Mouse (Mus musculus) midbrain, embryonic 10.5 days (tissue): ENCODE results near the gene B4galt5. TPM values are rescaled to one million over a fixed set of nuclear protein-coding genes. Genes with fewer than 3 reads are reported as not detected.
A peak's percentile ranks its signal among the peaks of the same experiment; 100 is the strongest.

Source experiments
- DNase-seq: peaks from one replicate; pipeline ENCODE4 v3.0.0-alpha.2; 2017; ENCODE audit warnings: low spot score
- H3K27ac ChIP-seq: fragments of 300-500 bp; sonication (generic); replicated peaks from 2 replicates; pipeline ENCODE4 v1.5.1; 2016; ENCODE audit warnings: mild to moderate bottlenecking
- H3K27me3 ChIP-seq: fragments of 300-500 bp; sonication (generic); 2 replicates; pipeline ENCODE4 v1.6.1; 2016; ENCODE audit warnings: low read depth, mild to moderate bottlenecking; ENCODE audit not compliant: poor library complexity, severe bottlenecking
- H3K36me3 ChIP-seq: fragments of 300-500 bp; sonication (generic); 2 replicates; pipeline ENCODE4 v1.6.1; 2016; ENCODE audit warnings: mild to moderate bottlenecking, moderate library complexity
- H3K4me1 ChIP-seq: fragments of 300-500 bp; sonication (generic); 2 replicates; pipeline ENCODE4 v1.6.1; 2016
- H3K4me3 ChIP-seq: fragments of 300-500 bp; sonication (generic); 2 replicates; pipeline ENCODE4 v1.5.1; 2016; ENCODE audit warnings: mild to moderate bottlenecking, moderate library complexity
- H3K9me3 ChIP-seq: fragments of 300-500 bp; sonication (generic); replicated peaks from 2 replicates; pipeline ENCODE4 v1.6.1; 2016; ENCODE audit warnings: mild to moderate bottlenecking
- WGBS: fragments of 180-500 bp; shearing (Covaris S2); methylation state at CpG from one replicate; pipeline ENCODE4 v1.1.7; 2016; 5-methylcytosine and 5-hydroxymethylcytosine counted together
- polyA plus RNA-seq: library from polyadenylated mRNA; unstranded; fragments of >200 nt; fragmentation: Nextera tagmentation; extraction: Ambion mirVana; gene quantifications from 2 replicates; pipeline ENCODE4 v1.2.1, GENCODE M21; 2016

The B4galt5 gene
- polyA plus RNA-seq, 1 experiment from 2014 or later = 9.1 TPM

- Histone ChIP-seq H3K4me3 (no peak overlapping the region), H3K36me3 (no peaks in the 10 kb centered on the region), H3K4me1 (peaks cover 38% of the 10 kb centered on the region), H3K27ac (0 out of 2 replicates have a peak overlapping the region, but pooled peaks have one; percentile 33), H3K27me3 (peaks cover 37% of the 10 kb centered on the region), H3K9me3 (no peaks in the 10 kb centered on the region)
- WGBS = 84% methylated on average over 6 of the region's 6 CpGs
- no peak for DNase-seq
Measured at GRCm38 (mm10) chr2:167352496-167352895, 3.5 kb upstream of the B4galt5 start.

- H3K27me3 ChIP-seq = peaks cover 37% of the 10 kb centered on the region
- H3K4me3 ChIP-seq = no peak overlapping the region
- WGBS = 66% methylated on average over 9 of the region's 9 CpGs
- no peaks in the 10 kb centered on the region for H3K9me3 ChIP-seq
- H3K36me3 ChIP-seq = no peaks in the 10 kb centered on the region
- DNase-seq = no peak
- no peak overlapping the region for H3K27ac ChIP-seq
- peaks cover 44% of the 10 kb centered on the region for H3K4me1 ChIP-seq
Measured at GRCm38 (mm10) chr2:167351371-167351951, 2.5 kb upstream of the B4galt5 start.

- DNase-seq = no peak
- Histone ChIP-seq H3K27ac (no peak overlapping the region), H3K27me3 (peaks cover 37% of the 10 kb centered on the region), H3K4me1 (peaks cover 42% of the 10 kb centered on the region), H3K4me3 (peak overlapping the region; percentile 75), H3K36me3 (peaks cover 5% of the 10 kb centered on the region), H3K9me3 (no peaks in the 10 kb centered on the region)
- whole genome bisulfite sequencing = 52% methylated on average over 8 of the region's 8 CpGs
Measured at GRCm38 (mm10) chr2:167350126-167350650, 1.2 kb upstream of the B4galt5 start.

- Histone ChIP-seq H3K27me3 (peaks cover 37% of the 10 kb centered on the region), H3K36me3 (peaks cover 5% of the 10 kb centered on the region), H3K27ac (peak overlapping the region; percentile 94), H3K4me1 (peaks cover 39% of the 10 kb centered on the region), H3K4me3 (peak overlapping the region; percentile 75), H3K9me3 (no peaks in the 10 kb centered on the region)
- peak; percentile 98 for DNase-seq
- under 1% methylated on average over 50 of the region's 50 CpGs for WGBS
Measured at GRCm38 (mm10) chr2:167349283-167349936, 427 bp upstream of the B4galt5 start.

GRCm38 (mm10) chr2:167347991-167348375 is 1.0 kb downstream of the B4galt5 start:
- H3K27me3 ChIP-seq = peaks cover 34% of the 10 kb centered on the region

GRCm38 (mm10) chr2:167347361-167347760 is 1.6 kb downstream of the B4galt5 start:
- Histone ChIP-seq H3K27me3 (peaks cover 28% of the 10 kb centered on the region), H3K9me3 (no peaks in the 10 kb centered on the region), H3K36me3 (peaks cover 5% of the 10 kb centered on the region), H3K27ac (no peak overlapping the region), H3K4me1 (peaks cover 42% of the 10 kb centered on the region), H3K4me3 (peak overlapping the region; percentile 75)
- no peak for DNase-seq
- WGBS = 90% methylated on average over 4 of the region's 4 CpGs

More at GRCm38 (mm10) chr2:167347991-167348375, 1.0 kb downstream of the B4galt5 start:
- Histone ChIP-seq H3K36me3 (peaks cover 5% of the 10 kb centered on the region), H3K9me3 (no peaks in the 10 kb centered on the region), H3K4me3 (peak overlapping the region; percentile 75), H3K27ac (peak overlapping the region; percentile 94), H3K4me1 (peaks cover 43% of the 10 kb centered on the region)
- 14% methylated on average over 11 of the region's 11 CpGs for WGBS
- DNase-seq = no peak

GRCm38 (mm10) chr2:167345508-167346164 is 3.3 kb downstream of the B4galt5 start:
- no peak for DNase-seq
- H3K4me3 ChIP-seq = no peak overlapping the region
- H3K9me3 ChIP-seq = no peaks in the 10 kb centered on the region
- H3K4me1 ChIP-seq = peaks cover 47% of the 10 kb centered on the region
- H3K27me3 ChIP-seq = peaks cover 11% of the 10 kb centered on the region
- no peak overlapping the region for H3K27ac ChIP-seq
- 90% methylated on average over 7 of the region's 7 CpGs for whole genome bisulfite sequencing
- H3K36me3 ChIP-seq = peaks cover 5% of the 10 kb centered on the region

GRCm38 (mm10) chr2:167344871-167345507 is 4.0 kb downstream of the B4galt5 start:
- H3K27me3 ChIP-seq = peaks cover 4% of the 10 kb centered on the region
- H3K36me3 ChIP-seq = peaks cover 5% of the 10 kb centered on the region
- peaks cover 46% of the 10 kb centered on the region for H3K4me1 ChIP-seq
- no peak overlapping the region for H3K4me3 ChIP-seq
- H3K9me3 ChIP-seq = no peaks in the 10 kb centered on the region
- WGBS = 84% methylated on average over 5 of the region's 5 CpGs
- no peak for DNase-seq
- H3K27ac ChIP-seq = no peak overlapping the region

GRCm38 (mm10) chr2:167343369-167344140 is 5.4 kb downstream of the B4galt5 start:
- Histone ChIP-seq H3K27me3 (no peaks in the 10 kb centered on the region; the same call in 1 of the 2 replicates), H3K4me3 (no peak overlapping the region), H3K4me1 (peaks cover 40% of the 10 kb centered on the region), H3K9me3 (no peaks in the 10 kb centered on the region), H3K27ac (peak overlapping the region; percentile 58), H3K36me3 (peaks cover 5% of the 10 kb centered on the region)
- no peak for DNase-seq
- WGBS = 79% methylated on average over 12 of the region's 12 CpGs

GRCm38 (mm10) chr2:167342876-167343275 is 6.1 kb downstream of the B4galt5 start:
- Histone ChIP-seq H3K27me3 (no peaks in the 10 kb centered on the region; the same call in 1 of the 2 replicates), H3K27ac (peak overlapping the region; percentile 58; the same call in 1 of the 2 replicates), H3K4me1 (peaks cover 39% of the 10 kb centered on the region), H3K4me3 (no peak overlapping the region), H3K36me3 (peaks cover 5% of the 10 kb centered on the region), H3K9me3 (no peaks in the 10 kb centered on the region)
- 73% methylated on average over 6 of the region's 6 CpGs for WGBS
- no peak for DNase-seq

- Histone ChIP-seq H3K4me3 (no peak overlapping the region), H3K9me3 (no peaks in the 10 kb centered on the region), H3K27me3 (no peaks in the 10 kb centered on the region), H3K36me3 (no peaks in the 10 kb centered on the region), H3K27ac (no peak overlapping the region), H3K4me1 (peaks cover 29% of the 10 kb centered on the region)
- DNase-seq = no peak
- 67% methylated on average over 2 of the region's 2 CpGs for WGBS
Measured at GRCm38 (mm10) chr2:167337580-167337979, 11.4 kb downstream of the B4galt5 start.

- WGBS = 83% methylated on average over 3 of the region's 3 CpGs
- no peaks in the 10 kb centered on the region for H3K36me3 ChIP-seq
- H3K4me3 ChIP-seq = no peak overlapping the region
- no peak overlapping the region for H3K27ac ChIP-seq
- no peaks in the 10 kb centered on the region for H3K27me3 ChIP-seq
- H3K4me1 ChIP-seq = peaks cover 31% of the 10 kb centered on the region
- no peak for DNase-seq
- no peaks in the 10 kb centered on the region for H3K9me3 ChIP-seq
Measured at GRCm38 (mm10) chr2:167337214-167337512, 11.8 kb downstream of the B4galt5 start.
